Mouse (Mus musculus): ENCODE measurements around the gene Klrg2. TPM values are rescaled to one million over a fixed set of nuclear protein-coding genes. Genes with fewer than 3 reads are reported as not detected.

The Klrg2 gene
- polyA plus RNA-seq, 1 experiment from 2014 or later = 0.11 TPM

GRCm38 (mm10) chr6:38635941-38636851 lies 846 bp downstream of the Klrg2 start:
- Histone ChIP-seq H3K4me1 (ENCODE audit: control insufficient read depth, insufficient read depth, low read length) (peaks cover 13% of the 10 kb centered on the region), H3K4me3 (ENCODE audit: low read depth, low read length) (peak overlapping the region; percentile 51), H3K27me3 (ENCODE audit: control insufficient read depth, insufficient read depth, low read length) (peaks cover 37% of the 10 kb centered on the region), H3K9me3 (ENCODE audit: control insufficient read depth, low read length) (no peaks in the 10 kb centered on the region), H3K27ac (ENCODE audit: low read depth, low read length) (no peak overlapping the region), H3K36me3 (ENCODE audit: control insufficient read depth, insufficient read depth, low read length) (no peaks in the 10 kb centered on the region), H3K9ac (ENCODE audit: low read length) (peak overlapping the region; percentile 50), H3K4me2 (peak overlapping the region; percentile 98)
- DNase-seq (ENCODE audit: low spot score, missing footprints) (peak; percentile 95), ATAC-seq (ENCODE audit: low FRiP score) (peak; percentile 64)
- WGBS = 2% methylated on average over 69 of the region's 72 CpGs

DNA sequence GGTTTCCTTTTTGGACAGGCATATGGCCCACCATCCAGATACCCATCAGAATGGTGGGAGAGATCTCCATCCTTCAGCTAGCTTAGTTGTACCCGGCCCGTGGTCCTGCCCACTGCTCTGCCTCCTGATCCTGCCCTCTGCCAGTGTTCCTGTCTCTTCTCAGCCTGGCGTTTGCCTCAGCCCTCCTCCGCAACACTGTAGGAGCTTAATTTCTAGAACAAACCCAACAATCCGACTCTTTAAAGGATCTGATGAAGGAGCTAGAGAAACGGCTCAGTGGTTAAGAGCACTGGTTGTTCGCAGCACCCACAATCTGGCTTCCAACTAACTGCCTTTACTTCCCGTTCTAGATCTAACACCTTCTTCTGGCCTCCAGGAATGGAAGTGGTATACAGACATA lies 2.6 kb downstream of the Klrg2 start:
- no peak overlapping the region for H3K4me3 ChIP-seq (ENCODE audit: low read depth, low read length)
- WGBS = 86% methylated on average over 8 of the region's 8 CpGs
- no peak overlapping the region for H3K4me2 ChIP-seq
- H3K4me1 ChIP-seq (ENCODE audit: control insufficient read depth, insufficient read depth, low read length) = peaks cover 13% of the 10 kb centered on the region
- H3K27me3 ChIP-seq (ENCODE audit: control insufficient read depth, insufficient read depth, low read length) = peaks cover 37% of the 10 kb centered on the region
- H3K36me3 ChIP-seq (ENCODE audit: control insufficient read depth, insufficient read depth, low read length) = no peaks in the 10 kb centered on the region
- DNase-seq (ENCODE audit: low spot score, missing footprints) (peak; percentile 73), ATAC-seq (ENCODE audit: low FRiP score) (no peak)
- no peaks in the 10 kb centered on the region for H3K9me3 ChIP-seq (ENCODE audit: control insufficient read depth, low read length)
- no peak overlapping the region for H3K9ac ChIP-seq (ENCODE audit: low read length)
- no peak overlapping the region for H3K27ac ChIP-seq (ENCODE audit: low read depth, low read length)

DNA sequence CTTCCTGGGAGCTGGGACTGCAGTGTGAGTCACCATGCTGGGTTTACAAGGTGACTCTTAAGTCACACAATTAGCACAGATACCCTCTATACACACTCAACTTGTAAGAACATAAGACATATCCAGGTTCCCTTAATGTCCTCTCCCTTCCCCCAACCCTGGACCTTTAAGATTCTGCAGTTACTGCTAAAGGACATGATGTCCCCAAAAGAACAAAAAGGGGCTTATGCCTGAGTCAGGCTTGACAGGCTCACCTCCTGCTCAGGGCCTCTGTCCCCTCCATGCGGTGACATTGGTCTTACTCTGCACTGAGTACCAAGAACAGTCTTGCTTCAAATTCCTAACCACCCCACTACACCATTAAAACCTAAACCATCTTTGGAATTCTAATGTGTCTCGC lies 4.2 kb downstream of the Klrg2 start:
- 85% methylated on average over 2 of the region's 2 CpGs for WGBS
- no peaks in the 10 kb centered on the region for H3K36me3 ChIP-seq (ENCODE audit: control insufficient read depth, insufficient read depth, low read length)
- no peak overlapping the region for H3K9ac ChIP-seq (ENCODE audit: low read length)
- no peak overlapping the region for H3K4me3 ChIP-seq (ENCODE audit: low read depth, low read length)
- DNase-seq (ENCODE audit: low spot score, missing footprints) = peak; percentile 64
- H3K4me2 ChIP-seq = no peak overlapping the region
- no peak overlapping the region for H3K27ac ChIP-seq (ENCODE audit: low read depth, low read length)
- peaks cover 30% of the 10 kb centered on the region for H3K27me3 ChIP-seq (ENCODE audit: control insufficient read depth, insufficient read depth, low read length)
- peaks cover 13% of the 10 kb centered on the region for H3K4me1 ChIP-seq (ENCODE audit: control insufficient read depth, insufficient read depth, low read length)
- no peak for ATAC-seq (ENCODE audit: low FRiP score)
- no peaks in the 10 kb centered on the region for H3K9me3 ChIP-seq (ENCODE audit: control insufficient read depth, low read length)

GRCm38 (mm10) chr6:38629556-38629955 lies 7.5 kb downstream of the Klrg2 start:
- 81% methylated on average over 1 of the region's 1 CpGs for whole genome bisulfite sequencing

DNA sequence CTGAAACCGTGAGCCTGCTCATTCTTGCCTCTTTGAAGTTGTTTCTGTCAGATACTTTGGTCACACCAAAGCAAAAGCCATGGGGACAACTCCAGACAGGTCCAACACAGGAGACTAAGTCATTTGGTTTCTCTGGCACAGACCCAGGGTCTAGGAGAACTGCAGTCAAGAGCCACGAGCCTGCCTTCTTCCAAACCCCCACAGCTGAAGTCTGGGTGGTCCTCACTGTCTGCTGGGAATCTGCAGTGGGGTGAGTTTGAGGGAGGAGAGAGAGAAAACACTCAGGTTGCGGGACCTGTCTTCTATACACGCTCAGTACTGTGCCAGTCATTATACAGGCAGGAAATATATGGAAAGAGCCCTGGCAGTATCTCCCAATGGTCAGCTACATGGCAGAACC lies 9.6 kb downstream of the Klrg2 start:
- DNase-seq (ENCODE audit: low spot score, missing footprints) (no peak), ATAC-seq (ENCODE audit: low FRiP score) (no peak)
- Histone ChIP-seq H3K9me3 (ENCODE audit: control insufficient read depth, low read length) (no peaks in the 10 kb centered on the region), H3K4me3 (ENCODE audit: low read depth, low read length) (no peak overlapping the region), H3K4me2 (no peak overlapping the region), H3K27me3 (ENCODE audit: control insufficient read depth, insufficient read depth, low read length) (no peaks in the 10 kb centered on the region), H3K36me3 (ENCODE audit: control insufficient read depth, insufficient read depth, low read length) (no peaks in the 10 kb centered on the region), H3K9ac (ENCODE audit: low read length) (no peak overlapping the region), H3K4me1 (ENCODE audit: control insufficient read depth, insufficient read depth, low read length) (no peaks in the 10 kb centered on the region), H3K27ac (ENCODE audit: low read depth, low read length) (no peak overlapping the region)
- 89% methylated on average over 4 of the region's 4 CpGs for WGBS

More at GRCm38 (mm10) chr6:38629556-38629955, 7.5 kb downstream of the Klrg2 start:
- Histone ChIP-seq H3K4me2 (no peak overlapping the region), H3K27me3 (ENCODE audit: control insufficient read depth, insufficient read depth, low read length) (no peaks in the 10 kb centered on the region), H3K9me3 (ENCODE audit: control insufficient read depth, low read length) (no peaks in the 10 kb centered on the region), H3K4me3 (ENCODE audit: low read depth, low read length) (no peak overlapping the region), H3K27ac (ENCODE audit: low read depth, low read length) (no peak overlapping the region), H3K36me3 (ENCODE audit: control insufficient read depth, insufficient read depth, low read length) (no peaks in the 10 kb centered on the region), H3K9ac (ENCODE audit: low read length) (no peak overlapping the region), H3K4me1 (ENCODE audit: control insufficient read depth, insufficient read depth, low read length) (no peaks in the 10 kb centered on the region)
- ATAC-seq (ENCODE audit: low FRiP score) (no peak), DNase-seq (ENCODE audit: low spot score, missing footprints) (no peak)

DNA sequence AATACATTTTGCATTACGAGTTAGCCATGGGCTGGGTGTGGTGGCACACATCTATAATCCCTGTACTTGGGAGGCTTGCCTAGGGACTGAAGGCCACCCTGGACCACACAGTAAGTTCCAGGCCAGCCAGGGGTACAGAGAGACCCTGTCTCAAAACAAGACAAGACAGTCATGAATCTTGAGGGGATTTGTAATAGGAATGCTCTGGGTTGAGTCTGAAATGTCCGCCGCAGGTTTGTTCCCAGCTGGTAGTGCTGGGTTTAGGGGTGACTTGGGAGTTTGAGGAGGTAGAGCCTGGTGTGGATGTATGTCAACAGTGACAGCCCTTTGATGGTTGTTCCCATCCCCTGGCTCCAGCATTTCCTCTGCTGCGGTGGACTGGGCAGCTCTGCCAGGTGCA lies 10.0 kb downstream of the Klrg2 start:
- H3K4me1 ChIP-seq (ENCODE audit: control insufficient read depth, insufficient read depth, low read length) = no peaks in the 10 kb centered on the region
- no peaks in the 10 kb centered on the region for H3K36me3 ChIP-seq (ENCODE audit: control insufficient read depth, insufficient read depth, low read length)
- no peak for DNase-seq (ENCODE audit: low spot score, missing footprints)
- no peaks in the 10 kb centered on the region for H3K9me3 ChIP-seq (ENCODE audit: control insufficient read depth, low read length)
- ATAC-seq (ENCODE audit: low FRiP score) = no peak
- no peak overlapping the region for H3K4me3 ChIP-seq (ENCODE audit: low read depth, low read length)
- no peak overlapping the region for H3K27ac ChIP-seq (ENCODE audit: low read depth, low read length)
- WGBS = 95% methylated on average over 4 of the region's 4 CpGs
- H3K9ac ChIP-seq (ENCODE audit: low read length) = no peak overlapping the region
- H3K27me3 ChIP-seq (ENCODE audit: control insufficient read depth, insufficient read depth, low read length) = no peaks in the 10 kb centered on the region
- H3K4me2 ChIP-seq = no peak overlapping the region

DNA sequence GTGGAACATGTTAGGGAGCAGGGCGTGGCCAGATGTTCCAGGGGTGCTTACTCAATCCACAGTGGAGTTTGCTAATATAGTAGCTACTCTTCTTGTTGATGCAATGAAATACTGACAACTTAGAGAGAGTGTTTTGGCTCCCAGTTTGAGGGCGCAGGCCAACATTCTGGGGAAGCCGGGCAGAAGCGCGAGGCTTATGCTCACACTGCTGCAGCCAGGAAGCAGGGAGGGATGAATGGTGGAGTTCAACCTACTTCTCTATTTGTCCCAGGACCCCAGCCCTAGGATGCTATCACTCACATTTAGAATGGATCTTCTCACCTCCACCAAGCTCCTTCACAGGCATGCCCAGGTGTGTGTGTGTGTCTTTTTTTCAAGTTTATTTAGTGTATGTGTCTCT lies 11.0 kb downstream of the Klrg2 start:
- ATAC-seq (ENCODE audit: low FRiP score) = no peak
- Histone ChIP-seq H3K36me3 (ENCODE audit: control insufficient read depth, insufficient read depth, low read length) (no peaks in the 10 kb centered on the region), H3K9ac (ENCODE audit: low read length) (no peak overlapping the region), H3K27ac (ENCODE audit: low read depth, low read length) (no peak overlapping the region), H3K27me3 (ENCODE audit: control insufficient read depth, insufficient read depth, low read length) (no peaks in the 10 kb centered on the region), H3K4me3 (ENCODE audit: low read depth, low read length) (no peak overlapping the region), H3K4me2 (no peak overlapping the region), H3K9me3 (ENCODE audit: control insufficient read depth, low read length) (no peaks in the 10 kb centered on the region), H3K4me1 (ENCODE audit: control insufficient read depth, insufficient read depth, low read length) (no peaks in the 10 kb centered on the region)
- 98% methylated on average over 5 of the region's 5 CpGs for WGBS
- peak; percentile 17 for DNase-seq (ENCODE audit: low spot score, missing footprints)

GRCm38 (mm10) chr6:38624439-38624838 lies 12.6 kb downstream of the Klrg2 start:
- H3K27ac ChIP-seq (ENCODE audit: low read depth, low read length) = no peak overlapping the region
- no peak overlapping the region for H3K4me2 ChIP-seq
- H3K4me3 ChIP-seq (ENCODE audit: low read depth, low read length) = no peak overlapping the region
- H3K4me1 ChIP-seq (ENCODE audit: control insufficient read depth, insufficient read depth, low read length) = no peaks in the 10 kb centered on the region
- no peaks in the 10 kb centered on the region for H3K9me3 ChIP-seq (ENCODE audit: control insufficient read depth, low read length)
- no peaks in the 10 kb centered on the region for H3K27me3 ChIP-seq (ENCODE audit: control insufficient read depth, insufficient read depth, low read length)
- H3K9ac ChIP-seq (ENCODE audit: low read length) = no peak overlapping the region
- H3K36me3 ChIP-seq (ENCODE audit: control insufficient read depth, insufficient read depth, low read length) = peaks cover 4% of the 10 kb centered on the region; the same call in 1 of the 2 replicates
- ATAC-seq (ENCODE audit: low FRiP score) (no peak), DNase-seq (ENCODE audit: low spot score, missing footprints) (peak; percentile 72)
- WGBS = 86% methylated on average over 1 of the region's 1 CpGs

GRCm38 (mm10) chr6:38623457-38623856 lies 13.6 kb downstream of the Klrg2 start:
- 94% methylated on average over 2 of the region's 2 CpGs for whole genome bisulfite sequencing
- DNase-seq (ENCODE audit: low spot score, missing footprints) = peak; percentile 60
- no peak for ATAC-seq (ENCODE audit: low FRiP score)
- Histone ChIP-seq H3K4me1 (ENCODE audit: control insufficient read depth, insufficient read depth, low read length) (no peaks in the 10 kb centered on the region), H3K4me2 (no peak overlapping the region), H3K4me3 (ENCODE audit: low read depth, low read length) (no peak overlapping the region), H3K9ac (ENCODE audit: low read length) (no peak overlapping the region), H3K27me3 (ENCODE audit: control insufficient read depth, insufficient read depth, low read length) (no peaks in the 10 kb centered on the region), H3K36me3 (ENCODE audit: control insufficient read depth, insufficient read depth, low read length) (peaks cover 12% of the 10 kb centered on the region; the same call in 1 of the 2 replicates), H3K27ac (ENCODE audit: low read depth, low read length) (no peak overlapping the region), H3K9me3 (ENCODE audit: control insufficient read depth, low read length) (no peaks in the 10 kb centered on the region)

Data from midbrain, embryonic 11.5 days (tissue).